Mouse (Mus musculus) limb, embryonic 12.5 days (tissue): ENCODE measurements around the gene Lrguk. TPM values are rescaled to one million over a fixed set of nuclear protein-coding genes. Genes with fewer than 3 reads are reported as not detected.

Experiments
- ATAC-seq: fragments of 200-750 bp; cut with Nextera tagmentation; 2 replicates; pipeline ENCODE4 v1.8.0; 2017; ENCODE audit warnings: low read depth, moderate TSS enrichment; ENCODE audit not compliant: insufficient number of reproducible peaks, insufficient read depth, low FRiP score, low TSS enrichment
- H3K27ac ChIP-seq: fragments of 300-500 bp; sonication (generic); 2 replicates; pipeline ENCODE4 v1.5.1; 2016; ENCODE audit warnings: mild to moderate bottlenecking, moderate library complexity
- H3K27me3 ChIP-seq: fragments of 300-500 bp; sonication (generic); 2 replicates; pipeline ENCODE4 v1.6.1; 2016; ENCODE audit warnings: mild to moderate bottlenecking, moderate library complexity
- H3K36me3 ChIP-seq: fragments of 300-500 bp; sonication (generic); 2 replicates; pipeline ENCODE4 v1.6.1; 2016; ENCODE audit warnings: mild to moderate bottlenecking, moderate library complexity
- H3K4me1 ChIP-seq: fragments of 300-500 bp; sonication (generic); replicated peaks from 2 replicates; pipeline ENCODE4 v1.6.1; 2016
- H3K4me2 ChIP-seq: fragments of 300-500 bp; sonication (generic); 2 replicates; pipeline ENCODE4 v1.6.1; 2016; ENCODE audit warnings: mild to moderate bottlenecking, moderate library complexity
- H3K4me3 ChIP-seq: fragments of 300-500 bp; sonication (generic); replicated peaks from 2 replicates; pipeline ENCODE4 v1.5.1; 2016; ENCODE audit warnings: mild to moderate bottlenecking
- H3K9ac ChIP-seq: fragments of 300-500 bp; sonication (generic); replicated peaks from 2 replicates; pipeline ENCODE4 v1.6.1; 2016; ENCODE audit warnings: mild to moderate bottlenecking, moderate library complexity
- H3K9me3 ChIP-seq: fragments of 300-500 bp; sonication (generic); 2 replicates; pipeline ENCODE4 v1.6.1; 2016; ENCODE audit warnings: mild to moderate bottlenecking, moderate library complexity
- WGBS: fragments of 180-500 bp; shearing (Covaris S2); methylation state at CpG from one replicate; pipeline ENCODE4 v1.1.7; 2016; 5-methylcytosine and 5-hydroxymethylcytosine counted together
- polyA plus RNA-seq: library from polyadenylated mRNA; unstranded; fragments of >200 nt; fragmentation: Nextera tagmentation; extraction: Ambion mirVana; gene quantifications from 2 replicates; pipeline ENCODE4 v1.2.1, GENCODE M21; 2016

The Lrguk gene
- polyA plus RNA-seq, 1 experiment from 2014 or later, result 1.1 TPM

DNA sequence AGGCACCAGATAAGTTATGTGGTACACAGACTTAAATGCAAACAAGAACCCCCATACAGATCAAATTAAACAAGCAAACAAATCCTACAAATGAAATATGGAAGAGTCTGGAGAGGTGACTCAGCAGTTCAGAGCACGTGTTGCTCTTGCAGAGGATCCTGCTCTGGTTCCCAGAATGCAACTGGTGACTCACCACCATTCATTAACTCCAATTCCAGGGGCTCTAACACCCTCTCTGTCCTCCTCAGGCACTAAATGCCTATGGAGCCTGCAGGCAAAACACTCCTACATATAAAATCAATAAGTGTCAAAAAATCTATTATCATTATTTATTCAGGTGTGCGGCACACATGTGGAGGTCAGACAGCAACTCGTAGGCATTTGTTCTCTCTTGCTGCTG is 4.8 kb downstream of the Lrguk start:
- no peak overlapping the region for H3K4me2 ChIP-seq
- H3K9ac ChIP-seq, result no peak overlapping the region
- no peaks in the 10 kb centered on the region for H3K36me3 ChIP-seq
- no peaks in the 10 kb centered on the region for H3K9me3 ChIP-seq
- H3K4me1 ChIP-seq, result peaks cover 19% of the 10 kb centered on the region
- ATAC-seq, result no peak
- no peak overlapping the region for H3K27ac ChIP-seq
- H3K27me3 ChIP-seq, result peaks cover 28% of the 10 kb centered on the region
- WGBS, result 42% methylated on average over 3 of the region's 3 CpGs
- H3K4me3 ChIP-seq, result no peak overlapping the region

DNA sequence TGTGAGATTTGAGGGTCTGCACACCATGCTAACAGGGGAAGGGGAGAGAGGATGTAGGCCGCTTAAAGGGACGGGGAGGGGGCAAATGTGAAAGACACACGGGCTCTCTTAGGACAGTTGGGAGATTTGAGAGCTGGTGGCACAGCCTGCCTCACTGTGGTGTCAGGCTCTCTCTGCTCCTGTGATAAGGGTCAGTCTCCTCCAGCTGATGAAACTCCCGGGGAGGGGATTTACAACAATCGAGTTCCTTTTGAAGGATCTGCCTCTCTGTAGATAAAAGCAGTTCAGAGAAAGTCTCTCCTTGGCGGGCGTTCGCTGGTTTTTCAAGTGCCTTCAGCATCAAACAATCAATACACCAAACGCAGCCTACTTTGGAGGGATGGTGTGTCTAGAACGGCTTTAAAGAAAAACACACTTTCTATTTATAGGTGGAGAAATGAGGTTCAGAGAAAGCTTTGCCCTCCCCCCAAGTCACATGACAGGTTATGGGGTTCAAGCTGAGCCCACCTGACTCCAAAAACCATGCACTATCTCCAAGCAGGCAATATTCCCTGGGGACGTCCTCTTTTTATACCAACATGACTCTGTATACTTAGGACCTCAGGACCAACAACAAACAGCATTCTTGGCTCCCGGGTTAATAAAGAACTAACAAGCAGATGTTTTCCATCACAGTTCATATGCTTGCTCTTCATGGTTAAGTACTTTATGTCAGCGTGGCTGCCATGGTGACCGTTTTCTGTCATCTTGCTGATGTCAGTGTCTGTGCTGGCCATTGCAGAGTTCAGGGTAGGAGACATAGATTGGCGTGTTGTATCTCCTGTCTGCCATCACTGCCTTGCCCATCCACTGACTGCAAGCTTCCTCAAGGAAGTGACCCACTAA is 5.6 kb downstream of the Lrguk start:
- 19% methylated on average over 15 of the region's 15 CpGs for WGBS
- Histone ChIP-seq H3K27ac (no peak overlapping the region), H3K4me2 (no peak overlapping the region), H3K9ac (no peak overlapping the region), H3K9me3 (no peaks in the 10 kb centered on the region), H3K36me3 (no peaks in the 10 kb centered on the region), H3K4me1 (peaks cover 17% of the 10 kb centered on the region), H3K27me3 (peaks cover 28% of the 10 kb centered on the region), H3K4me3 (no peak overlapping the region)
- ATAC-seq, result no peak

DNA sequence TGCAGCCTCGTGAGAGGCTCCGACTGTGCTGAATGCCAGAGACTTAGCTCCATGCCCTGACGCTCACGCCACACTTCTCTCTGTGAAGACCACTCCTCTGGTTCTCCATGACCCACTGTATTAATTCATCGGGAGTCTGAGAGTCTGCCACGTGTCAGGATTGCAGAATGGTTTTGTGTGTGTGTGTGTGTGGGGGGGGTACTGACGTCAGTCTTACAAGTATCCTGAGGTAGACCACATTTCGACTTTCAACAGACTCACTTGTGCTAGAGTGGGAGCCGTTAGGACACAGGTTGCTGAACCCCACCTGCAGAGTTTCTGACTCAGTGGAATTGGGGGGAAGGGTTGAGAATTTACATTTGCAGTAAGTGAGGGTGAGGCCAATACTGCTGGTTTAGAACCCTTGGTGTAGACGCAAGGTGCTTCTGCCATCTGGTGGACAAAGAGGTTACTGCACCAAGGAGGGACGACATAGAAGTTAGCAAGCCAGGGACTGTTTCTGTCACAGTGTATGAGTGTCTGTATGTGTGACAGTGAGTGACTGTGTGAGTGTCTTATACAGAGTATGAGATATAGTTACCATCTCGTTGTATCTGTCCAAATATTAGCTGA is 11.5 kb downstream of the Lrguk start:
- H3K27me3 ChIP-seq, result peaks cover 33% of the 10 kb centered on the region
- no peak overlapping the region for H3K27ac ChIP-seq
- H3K4me1 ChIP-seq, result 0 out of 2 replicates have a peak, but pooled peaks cover 4% of the 10 kb centered on the region
- peak; percentile 75; the same call in 1 of the 2 replicates for ATAC-seq
- no peaks in the 10 kb centered on the region for H3K36me3 ChIP-seq
- H3K4me2 ChIP-seq, result no peak overlapping the region
- H3K9me3 ChIP-seq, result no peaks in the 10 kb centered on the region
- no peak overlapping the region for H3K4me3 ChIP-seq
- no peak overlapping the region for H3K9ac ChIP-seq
- 41% methylated on average over 12 of the region's 12 CpGs for WGBS

DNA sequence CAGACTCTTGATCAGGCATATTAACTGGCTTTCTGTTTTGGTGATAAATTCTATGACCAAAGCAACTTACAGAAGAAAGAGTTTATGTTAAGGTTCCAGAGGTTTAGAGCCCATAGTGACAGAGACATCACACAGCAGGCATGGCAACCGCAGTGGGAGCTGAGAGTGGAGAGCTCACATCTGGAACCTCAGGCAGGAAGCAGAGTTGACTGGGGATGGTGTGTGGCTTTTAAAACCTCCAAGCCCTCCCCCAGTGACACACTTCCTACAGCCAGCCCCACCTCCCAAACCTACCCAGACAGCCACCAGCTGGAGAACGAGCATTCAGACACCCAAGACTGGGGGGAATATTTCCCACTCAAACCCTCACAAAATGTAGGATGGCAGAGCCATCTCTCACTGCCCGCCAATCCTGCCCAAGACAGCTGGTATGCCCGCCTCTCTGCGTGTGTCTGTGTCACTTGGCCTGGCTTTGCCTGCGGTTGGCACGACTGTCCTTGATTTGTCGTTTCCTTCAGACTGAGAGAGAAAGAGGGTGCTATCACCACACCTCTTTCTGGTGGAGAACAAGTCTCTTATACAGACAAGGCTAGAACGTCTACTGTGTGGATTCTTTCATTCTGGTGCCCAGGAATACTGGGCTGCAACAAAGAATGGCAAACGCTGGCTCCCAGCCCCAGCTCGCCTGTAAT is 12.5 kb downstream of the Lrguk start:
- H3K9ac ChIP-seq, result no peak overlapping the region
- H3K9me3 ChIP-seq, result no peaks in the 10 kb centered on the region
- no peak overlapping the region for H3K4me3 ChIP-seq
- no peak overlapping the region for H3K27ac ChIP-seq
- 0 out of 2 replicates have a peak, but pooled peaks cover 7% of the 10 kb centered on the region for H3K4me1 ChIP-seq
- no peak overlapping the region for H3K4me2 ChIP-seq
- no peak for ATAC-seq
- peaks cover 32% of the 10 kb centered on the region for H3K27me3 ChIP-seq
- 83% methylated on average over 11 of the region's 11 CpGs for WGBS
- no peaks in the 10 kb centered on the region for H3K36me3 ChIP-seq

DNA sequence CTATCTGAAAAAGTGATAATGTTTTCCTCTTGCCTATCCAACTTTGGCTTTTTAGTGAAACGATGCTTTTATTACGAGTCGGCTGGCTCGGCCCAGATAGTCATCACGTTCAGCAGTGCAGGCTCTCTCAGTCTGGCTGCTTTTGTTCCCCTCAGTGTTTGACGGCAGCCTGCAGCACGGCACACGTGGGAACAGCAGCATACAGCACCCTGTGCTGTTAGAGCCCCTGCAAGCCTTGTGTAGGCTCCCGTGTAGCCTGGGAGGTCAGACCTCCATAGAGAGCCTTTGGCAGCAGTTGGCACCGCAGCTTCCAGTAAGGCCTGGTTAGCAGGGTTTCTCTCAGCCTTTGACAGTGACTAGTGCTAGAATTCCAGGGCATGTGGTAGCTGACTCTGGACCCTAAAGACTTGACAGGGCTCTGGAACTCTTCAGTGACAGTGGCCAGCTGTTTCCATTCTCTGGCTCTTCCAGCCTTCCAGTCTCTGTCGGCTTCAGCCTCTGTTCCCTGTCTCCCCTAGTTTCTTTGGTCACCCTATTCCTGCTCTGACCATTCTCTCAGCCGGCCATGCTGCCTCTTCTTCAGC is 15.1 kb downstream of the Lrguk start:
- no peak for ATAC-seq
- Histone ChIP-seq H3K4me2 (no peak overlapping the region), H3K4me1 (0 out of 2 replicates have a peak, but pooled peaks cover 7% of the 10 kb centered on the region), H3K4me3 (no peak overlapping the region), H3K9me3 (no peaks in the 10 kb centered on the region), H3K27me3 (peaks cover 30% of the 10 kb centered on the region), H3K9ac (no peak overlapping the region), H3K27ac (no peak overlapping the region), H3K36me3 (no peaks in the 10 kb centered on the region)
- 62% methylated on average over 12 of the region's 12 CpGs for WGBS

DNA sequence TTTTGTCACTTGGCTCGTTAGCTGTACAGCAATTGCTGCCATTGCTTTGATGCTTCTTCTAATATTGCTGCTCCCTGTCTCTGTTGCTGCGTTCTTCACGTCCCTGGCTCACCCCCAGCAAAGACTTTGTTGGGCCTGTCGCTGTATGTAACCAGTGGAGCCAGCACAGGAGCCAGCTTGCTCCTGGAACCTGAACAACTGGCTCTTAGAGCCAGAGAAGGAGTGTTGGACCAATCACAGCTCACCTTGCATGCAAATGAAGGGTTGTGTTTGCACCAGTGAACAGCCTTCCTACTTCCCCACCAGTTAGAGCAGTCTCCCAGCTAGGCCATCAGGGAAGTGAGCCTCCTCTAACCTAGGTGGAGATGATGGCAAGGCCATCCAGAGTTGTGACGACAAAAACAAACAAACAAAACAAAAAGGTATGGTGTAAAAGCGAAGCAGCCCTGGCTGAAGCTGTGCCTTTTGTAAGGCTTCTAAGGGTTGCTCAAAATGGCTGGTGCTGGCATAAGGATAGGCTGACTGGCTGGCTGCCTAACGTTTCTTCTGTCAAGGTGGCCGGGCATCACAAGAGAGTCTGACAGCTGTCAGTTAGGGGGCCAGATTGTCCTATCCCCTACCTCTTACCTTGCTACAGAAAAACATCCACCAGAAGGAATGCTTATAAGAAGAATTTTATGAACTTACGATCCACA is 15.7 kb downstream of the Lrguk start:
- Histone ChIP-seq H3K9ac (no peak overlapping the region), H3K27ac (no peak overlapping the region), H3K9me3 (no peaks in the 10 kb centered on the region), H3K4me1 (0 out of 2 replicates have a peak, but pooled peaks cover 7% of the 10 kb centered on the region), H3K36me3 (no peaks in the 10 kb centered on the region), H3K27me3 (peaks cover 30% of the 10 kb centered on the region), H3K4me2 (no peak overlapping the region), H3K4me3 (no peak overlapping the region)
- 79% methylated on average over 9 of the region's 9 CpGs for WGBS
- no peak for ATAC-seq

DNA sequence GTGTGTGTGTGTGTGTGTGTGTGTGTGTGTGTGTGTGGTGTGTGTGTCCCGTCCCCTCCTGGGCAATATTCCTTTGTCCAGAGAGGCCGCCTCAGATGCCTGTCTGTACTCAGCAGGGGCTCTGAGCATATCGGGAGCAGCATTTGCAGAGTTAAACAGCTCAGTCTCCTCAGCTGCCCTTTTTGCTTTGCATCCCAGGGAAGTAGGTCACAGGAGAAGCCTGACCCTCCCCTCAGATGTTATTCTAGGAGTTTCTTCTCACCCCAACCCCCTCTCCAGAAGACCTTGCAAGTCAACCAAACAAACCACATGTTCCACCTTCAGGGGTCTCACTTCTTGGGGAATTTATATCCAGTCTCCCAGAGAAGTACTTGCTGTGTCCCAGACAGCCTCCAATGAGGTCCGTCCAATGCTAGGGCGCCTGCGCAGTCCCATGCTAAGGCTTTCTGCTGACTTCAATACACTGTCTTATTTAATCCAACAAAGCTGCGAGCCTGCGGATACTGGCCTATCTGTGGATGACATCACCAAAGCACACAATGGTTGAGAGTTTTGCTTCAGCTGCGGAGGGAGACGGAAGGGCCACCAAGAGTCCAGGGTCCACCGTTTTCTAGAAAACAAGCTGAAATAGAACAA is 17.4 kb downstream of the Lrguk start:
- H3K4me3 ChIP-seq, result no peak overlapping the region
- 81% methylated on average over 11 of the region's 11 CpGs for WGBS
- no peak overlapping the region for H3K4me2 ChIP-seq
- no peak overlapping the region for H3K9ac ChIP-seq
- H3K4me1 ChIP-seq, result 0 out of 2 replicates have a peak, but pooled peaks cover 3% of the 10 kb centered on the region
- no peaks in the 10 kb centered on the region for H3K9me3 ChIP-seq
- no peaks in the 10 kb centered on the region for H3K36me3 ChIP-seq
- H3K27me3 ChIP-seq, result peaks cover 28% of the 10 kb centered on the region
- ATAC-seq, result no peak
- no peak overlapping the region for H3K27ac ChIP-seq

DNA sequence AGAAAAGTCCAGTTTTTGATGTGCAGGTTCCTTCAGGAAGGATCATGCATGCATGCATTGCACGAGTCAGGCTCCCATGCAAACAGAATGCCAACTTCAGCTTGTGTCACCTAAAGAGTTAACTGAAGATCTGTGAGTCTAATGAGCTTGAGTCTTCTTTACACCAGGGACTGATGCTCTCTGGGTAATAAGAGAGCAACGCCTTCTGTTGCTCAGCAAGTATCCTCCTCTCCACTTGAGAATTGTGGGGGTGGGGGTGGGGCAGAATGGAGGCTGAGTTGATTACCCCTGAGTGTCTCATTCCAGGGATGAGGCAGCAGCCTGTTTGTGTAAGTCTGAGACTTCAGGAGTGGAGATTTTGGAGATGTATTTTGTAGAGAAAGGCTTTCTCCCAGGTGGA is 20.2 kb downstream of the Lrguk start:
- Histone ChIP-seq H3K9ac (no peak overlapping the region), H3K4me1 (0 out of 2 replicates have a peak, but pooled peaks cover 3% of the 10 kb centered on the region), H3K27ac (no peak overlapping the region), H3K4me2 (no peak overlapping the region), H3K36me3 (no peaks in the 10 kb centered on the region), H3K4me3 (no peak overlapping the region), H3K27me3 (peaks cover 27% of the 10 kb centered on the region), H3K9me3 (no peaks in the 10 kb centered on the region)
- ATAC-seq, result no peak
- WGBS, result 67% methylated on average over 2 of the region's 2 CpGs

DNA sequence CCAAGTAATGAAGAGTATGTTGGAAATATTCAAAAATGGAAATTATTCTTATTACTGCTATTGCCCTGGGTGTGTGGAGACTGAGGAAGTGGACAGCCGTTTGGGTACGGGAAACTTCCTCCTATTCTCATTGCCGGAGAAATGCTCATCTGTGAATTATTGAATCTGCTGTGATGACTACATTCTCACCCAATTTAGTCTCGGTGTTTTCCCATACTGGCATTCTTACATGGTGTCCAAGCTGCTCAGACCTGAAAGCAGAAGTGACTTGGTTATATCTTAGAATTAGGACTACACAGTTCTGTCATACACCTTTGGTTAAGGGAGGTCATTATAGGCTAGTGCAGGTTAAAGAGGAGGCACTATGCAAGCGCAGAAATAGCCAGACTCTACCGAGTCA is 30.5 kb downstream of the Lrguk start:
- Histone ChIP-seq H3K4me3 (no peak overlapping the region), H3K4me2 (no peak overlapping the region), H3K27me3 (no peaks in the 10 kb centered on the region), H3K4me1 (no peaks in the 10 kb centered on the region), H3K36me3 (no peaks in the 10 kb centered on the region), H3K27ac (no peak overlapping the region), H3K9ac (no peak overlapping the region), H3K9me3 (no peaks in the 10 kb centered on the region)
- ATAC-seq, result no peak
- WGBS, result 92% methylated on average over 6 of the region's 6 CpGs

DNA sequence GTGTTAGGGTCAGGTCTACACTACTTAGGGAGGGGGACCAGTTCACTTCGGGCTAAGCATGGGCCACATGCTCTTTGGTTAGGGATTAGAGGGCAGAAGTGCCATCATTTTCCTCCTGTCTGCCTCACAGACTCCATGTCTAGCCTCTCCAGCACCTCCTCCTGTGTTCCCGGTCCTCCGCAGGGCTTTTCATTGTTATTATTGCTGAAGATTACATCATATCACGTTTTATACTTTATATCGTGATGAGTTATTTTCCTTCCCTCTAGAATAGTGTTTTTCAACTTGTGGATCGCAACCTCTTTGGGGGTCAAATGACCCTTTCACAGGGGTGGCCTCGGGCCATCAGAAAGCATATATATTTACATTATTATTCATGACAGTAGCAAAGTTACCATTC is 37.5 kb downstream of the Lrguk start:
- Histone ChIP-seq H3K4me1 (no peaks in the 10 kb centered on the region), H3K27ac (no peak overlapping the region), H3K27me3 (no peaks in the 10 kb centered on the region), H3K36me3 (no peaks in the 10 kb centered on the region), H3K9ac (no peak overlapping the region), H3K4me2 (no peak overlapping the region), H3K4me3 (no peak overlapping the region), H3K9me3 (no peaks in the 10 kb centered on the region)
- 90% methylated on average over 7 of the region's 7 CpGs for WGBS
- ATAC-seq, result no peak
